Mouse (Mus musculus) liver, adult (tissue): ENCODE data around the gene Ednrb.

Experiments used
- GATA4 ChIP-seq: IDR thresholded peaks from 2 replicates; pipeline ENCODE4 v1.6.1; 2014; ENCODE audit warnings: mild to moderate bottlenecking, low read length; ENCODE audit not compliant: insufficient replicate concordance

Ednrb gene

GRCm38 (mm10) chr14:103795591-103795990, 48.6 kb downstream of the Ednrb start:
- no peak for TF ChIP-seq GATA4

GRCm38 (mm10) chr14:103793409-103793808, 50.8 kb downstream of the Ednrb start:
- no peak for TF ChIP-seq GATA4

GRCm38 (mm10) chr14:103792726-103793125, 51.5 kb downstream of the Ednrb start:
- TF ChIP-seq GATA4, result no peak

GRCm38 (mm10) chr14:103787547-103787946, 56.7 kb downstream of the Ednrb start:
- TF ChIP-seq GATA4, result no peak

- TF ChIP-seq GATA4, result no peak; the same call in 1 of the 2 replicates
Measured at GRCm38 (mm10) chr14:103785096-103785965, 58.9 kb downstream of the Ednrb start.

- no peak for TF ChIP-seq GATA4
Measured at GRCm38 (mm10) chr14:103779276-103779675, 64.9 kb downstream of the Ednrb start.

GRCm38 (mm10) chr14:103778533-103779151, 65.6 kb downstream of the Ednrb start:
- no peak for TF ChIP-seq GATA4

GRCm38 (mm10) chr14:103778009-103778431, 66.2 kb downstream of the Ednrb start:
- no peak for TF ChIP-seq GATA4

GRCm38 (mm10) chr14:103777386-103777785, 66.8 kb downstream of the Ednrb start:
- no peak for TF ChIP-seq GATA4

- TF ChIP-seq GATA4, result no peak
Measured at GRCm38 (mm10) chr14:103769319-103770245, 74.6 kb downstream of the Ednrb start.

GRCm38 (mm10) chr14:103767488-103767887, 76.7 kb downstream of the Ednrb start:
- TF ChIP-seq GATA4, result no peak
